Mouse (Mus musculus): ENCODE results near the gene Map1a. TPM values are rescaled to one million over a fixed set of nuclear protein-coding genes. Genes with fewer than 3 reads are reported as not detected.

The Map1a gene
- polyA plus RNA-seq, 1 experiment from 2014 or later, result 3.2 TPM

- H3K36me3 ChIP-seq (ENCODE audit: control insufficient read depth, insufficient read depth, low read length), result no peaks in the 10 kb centered on the region
- no peak overlapping the region for H3K27ac ChIP-seq (ENCODE audit: low read length)
Measured at GRCm38 (mm10) chr2:121354378-121354777, 65.0 kb downstream of the Map1a start.

GRCm38 (mm10) chr2:121354820-121355592 is 65.6 kb downstream of the Map1a start, which contains the start of gene Ppip5k1:
Ppip5k1 (minus strand) TSS chr2:121355396.
- H3K9me3 ChIP-seq (replicated peaks; ENCODE audit: control insufficient read depth, low read length), result no peaks in the 10 kb centered on the region
- H3K4me2 ChIP-seq (ENCODE audit: low read depth, low read length), result peak within 1 kb of the TSS; percentile 90
- H3K27ac ChIP-seq (ENCODE audit: low read length), result no peak within 1 kb of the TSS; the same call in 1 of the 2 replicates
- H3K27me3 ChIP-seq (ENCODE audit: control insufficient read depth, insufficient read depth, low read length), result no peaks in the 10 kb centered on the region
- peak; percentile 93 for ATAC-seq (ENCODE audit: insufficient read depth, low FRiP score)
- peak within 1 kb of the TSS; percentile 73 for H3K4me3 ChIP-seq (replicated peaks; ENCODE audit: low read length)
- H3K4me1 ChIP-seq (ENCODE audit: control insufficient read depth, insufficient read depth, low read length), result no peaks in the 10 kb centered on the region
- H3K9ac ChIP-seq (ENCODE audit: low read length), result peak within 1 kb of the TSS; percentile 82
- under 1% methylated on average over 58 of the region's 58 CpGs for WGBS
- H3K36me3 ChIP-seq (ENCODE audit: control insufficient read depth, insufficient read depth, low read length), result no peaks in the 10 kb centered on the region

More at GRCm38 (mm10) chr2:121354378-121354777, 65.0 kb downstream of the Map1a start:
- no peaks in the 10 kb centered on the region for H3K27me3 ChIP-seq (ENCODE audit: control insufficient read depth, insufficient read depth, low read length)
- H3K4me3 ChIP-seq (replicated peaks; ENCODE audit: low read length), result peak overlapping the region; percentile 73
- no peaks in the 10 kb centered on the region for H3K9me3 ChIP-seq (replicated peaks; ENCODE audit: control insufficient read depth, low read length)
- no peaks in the 10 kb centered on the region for H3K4me1 ChIP-seq (ENCODE audit: control insufficient read depth, insufficient read depth, low read length)
- no peak for ATAC-seq (ENCODE audit: insufficient read depth, low FRiP score)
- whole genome bisulfite sequencing, result 3% methylated on average over 6 of the region's 6 CpGs
- peak overlapping the region; percentile 82 for H3K9ac ChIP-seq (ENCODE audit: low read length)
- H3K4me2 ChIP-seq (ENCODE audit: low read depth, low read length), result peak overlapping the region; percentile 90

GRCm38 (mm10) chr2:121357494-121357893 is 68.1 kb downstream of the Map1a start, which contains the start of gene Ckmt1:
Ckmt1 (plus strand) TSS chr2:121357714.
- Histone ChIP-seq H3K27ac (ENCODE audit: low read length) (peak within 1 kb of the TSS; percentile 89), H3K27me3 (ENCODE audit: control insufficient read depth, insufficient read depth, low read length) (no peaks in the 10 kb centered on the region), H3K4me1 (ENCODE audit: control insufficient read depth, insufficient read depth, low read length) (no peaks in the 10 kb centered on the region), H3K4me2 (ENCODE audit: low read depth, low read length) (peak within 1 kb of the TSS; percentile 65), H3K9ac (ENCODE audit: low read length) (peak within 1 kb of the TSS; percentile 59), H3K36me3 (ENCODE audit: control insufficient read depth, insufficient read depth, low read length) (no peaks in the 10 kb centered on the region), H3K4me3 (replicated peaks; ENCODE audit: low read length) (peak within 1 kb of the TSS; percentile 49), H3K9me3 (replicated peaks; ENCODE audit: control insufficient read depth, low read length) (no peaks in the 10 kb centered on the region)
- 51% methylated on average over 5 of the region's 5 CpGs for WGBS
- peak; percentile 52 for ATAC-seq (ENCODE audit: insufficient read depth, low FRiP score)

- Histone ChIP-seq H3K4me2 (ENCODE audit: low read depth, low read length) (peak overlapping the region; percentile 65), H3K9ac (ENCODE audit: low read length) (peak overlapping the region; percentile 59), H3K27me3 (ENCODE audit: control insufficient read depth, insufficient read depth, low read length) (no peaks in the 10 kb centered on the region), H3K9me3 (replicated peaks; ENCODE audit: control insufficient read depth, low read length) (no peaks in the 10 kb centered on the region), H3K27ac (ENCODE audit: low read length) (peak overlapping the region; percentile 89), H3K4me1 (ENCODE audit: control insufficient read depth, insufficient read depth, low read length) (no peaks in the 10 kb centered on the region), H3K36me3 (ENCODE audit: control insufficient read depth, insufficient read depth, low read length) (no peaks in the 10 kb centered on the region), H3K4me3 (replicated peaks; ENCODE audit: low read length) (peak overlapping the region; percentile 49)
- ATAC-seq (ENCODE audit: insufficient read depth, low FRiP score), result no peak
- WGBS, result 0% methylated on average over 4 of the region's 4 CpGs
Measured at GRCm38 (mm10) chr2:121357961-121358360, 68.6 kb downstream of the Map1a start.

GRCm38 (mm10) chr2:121358381-121358780 is 69.0 kb downstream of the Map1a start:
- H3K27ac ChIP-seq (ENCODE audit: low read length), result peak overlapping the region; percentile 89
- under 1% methylated on average over 16 of the region's 16 CpGs for WGBS

GRCm38 (mm10) chr2:121359461-121359860 is 70.1 kb downstream of the Map1a start:
- Histone ChIP-seq H3K27me3 (ENCODE audit: control insufficient read depth, insufficient read depth, low read length) (no peaks in the 10 kb centered on the region), H3K9me3 (replicated peaks; ENCODE audit: control insufficient read depth, low read length) (no peaks in the 10 kb centered on the region), H3K27ac (ENCODE audit: low read length) (no peak overlapping the region), H3K4me3 (replicated peaks; ENCODE audit: low read length) (no peak overlapping the region), H3K4me1 (ENCODE audit: control insufficient read depth, insufficient read depth, low read length) (no peaks in the 10 kb centered on the region), H3K36me3 (ENCODE audit: control insufficient read depth, insufficient read depth, low read length) (no peaks in the 10 kb centered on the region), H3K4me2 (ENCODE audit: low read depth, low read length) (peak overlapping the region; percentile 65; the same call in 1 of the 2 replicates), H3K9ac (ENCODE audit: low read length) (no peak overlapping the region)
- WGBS, result 37% methylated on average over 4 of the region's 4 CpGs
- ATAC-seq (ENCODE audit: insufficient read depth, low FRiP score), result no peak

More at GRCm38 (mm10) chr2:121358381-121358780, 69.0 kb downstream of the Map1a start:
- peak overlapping the region; percentile 65 for H3K4me2 ChIP-seq (ENCODE audit: low read depth, low read length)
- no peaks in the 10 kb centered on the region for H3K36me3 ChIP-seq (ENCODE audit: control insufficient read depth, insufficient read depth, low read length)
- H3K4me3 ChIP-seq (replicated peaks; ENCODE audit: low read length), result peak overlapping the region; percentile 49
- H3K27me3 ChIP-seq (ENCODE audit: control insufficient read depth, insufficient read depth, low read length), result no peaks in the 10 kb centered on the region
- H3K9me3 ChIP-seq (replicated peaks; ENCODE audit: control insufficient read depth, low read length), result no peaks in the 10 kb centered on the region
- H3K4me1 ChIP-seq (ENCODE audit: control insufficient read depth, insufficient read depth, low read length), result no peaks in the 10 kb centered on the region
- peak overlapping the region; percentile 59 for H3K9ac ChIP-seq (ENCODE audit: low read length)
- ATAC-seq (ENCODE audit: insufficient read depth, low FRiP score), result peak; percentile 65; the same call in 1 of the 2 replicates

Other genes starting within 250 kb of the Map1a start
- gene Tgm5, start 203.8 kb upstream of the Map1a start, polyA plus RNA-seq (2015; fragmentation: Nextera tagmentation; extraction: Ambion mirVana), result 1.5 and 2.7 TPM in 2 replicates
- 0.14 TPM in 2 replicates for gene Tgm7, start 179.8 kb upstream of the Map1a start, polyA plus RNA-seq (2015; fragmentation: Nextera tagmentation; extraction: Ambion mirVana)
- 18.4 and 19.2 TPM in 2 replicates for gene Adal, start 149.2 kb upstream of the Map1a start, polyA plus RNA-seq (2015; fragmentation: Nextera tagmentation; extraction: Ambion mirVana)
- 19.2 and 20.3 TPM in 2 replicates for gene Lcmt2, start 148.9 kb upstream of the Map1a start, polyA plus RNA-seq (2015; fragmentation: Nextera tagmentation; extraction: Ambion mirVana)
- gene Tubgcp4, start 118.9 kb upstream of the Map1a start, polyA plus RNA-seq (2015; fragmentation: Nextera tagmentation; extraction: Ambion mirVana), result 47.6 and 50.3 TPM in 2 replicates
- 8.8 and 9.6 TPM in 2 replicates for gene Zscan29, start 118.5 kb upstream of the Map1a start, polyA plus RNA-seq (2015; fragmentation: Nextera tagmentation; extraction: Ambion mirVana)
- 50.0 and 55.5 TPM in 2 replicates for gene Trp53bp1, start 18.2 kb upstream of the Map1a start, polyA plus RNA-seq (2015; fragmentation: Nextera tagmentation; extraction: Ambion mirVana)
- gene Ppip5k1, start 65.8 kb downstream of the Map1a start, polyA plus RNA-seq (2015; fragmentation: Nextera tagmentation; extraction: Ambion mirVana), result 19.3 and 21.2 TPM in 2 replicates
- gene Ckmt1, start 68.1 kb downstream of the Map1a start, polyA plus RNA-seq (2015; fragmentation: Nextera tagmentation; extraction: Ambion mirVana), result 260 and 360 TPM in 2 replicates
- gene Strc, start 97.6 kb downstream of the Map1a start, polyA plus RNA-seq (2015; fragmentation: Nextera tagmentation; extraction: Ambion mirVana), result not detected in 2 replicates
- gene Pdia3, start 124.2 kb downstream of the Map1a start, polyA plus RNA-seq (2015; fragmentation: Nextera tagmentation; extraction: Ambion mirVana), result 880 and 909 TPM in 2 replicates
- 1.3 and 1.6 TPM in 2 replicates for gene Catsper2, start 124.2 kb downstream of the Map1a start, polyA plus RNA-seq (2015; fragmentation: Nextera tagmentation; extraction: Ambion mirVana)
- 8.7 and 8.8 TPM in 2 replicates for gene Ell3, start 154.7 kb downstream of the Map1a start, polyA plus RNA-seq (2015; fragmentation: Nextera tagmentation; extraction: Ambion mirVana)
- gene Serf2, start 159.6 kb downstream of the Map1a start, polyA plus RNA-seq (2015; fragmentation: Nextera tagmentation; extraction: Ambion mirVana), result 439 and 496 TPM in 2 replicates
- 86.0 and 107 TPM in 2 replicates for gene Hypk, start 163.7 kb downstream of the Map1a start, polyA plus RNA-seq (2015; fragmentation: Nextera tagmentation; extraction: Ambion mirVana)
- 0.25 and 0.46 TPM in 2 replicates for gene Serinc4, start 167.2 kb downstream of the Map1a start, polyA plus RNA-seq (2015; fragmentation: Nextera tagmentation; extraction: Ambion mirVana)
- 48.6 and 53.4 TPM in 2 replicates for gene Mfap1b, start 184.5 kb downstream of the Map1a start, polyA plus RNA-seq (2015; fragmentation: Nextera tagmentation; extraction: Ambion mirVana)
- gene Mfap1a, start 217.1 kb downstream of the Map1a start, polyA plus RNA-seq (2015; fragmentation: Nextera tagmentation; extraction: Ambion mirVana), result 25.5 and 28.5 TPM in 2 replicates
- 5.2 and 6.9 TPM in 2 replicates for gene Wdr76, start 217.1 kb downstream of the Map1a start, polyA plus RNA-seq (2015; fragmentation: Nextera tagmentation; extraction: Ambion mirVana)

Measured in stomach, embryonic 16.5 days (tissue).